Mouse (Mus musculus): ENCODE measurements around the gene Slc26a11. TPM values are rescaled to one million over a fixed set of nuclear protein-coding genes. Genes with fewer than 3 reads are reported as not detected.

The Slc26a11 gene
- polyA plus RNA-seq, 1 experiment from 2014 or later = 2.3 TPM

GRCm38 (mm10) chr11:119352113-119352512 is 3.2 kb upstream of the Slc26a11 start:
- ATAC-seq (ENCODE audit: low read depth) = no peak
- Histone ChIP-seq H3K9ac (ENCODE audit: low read depth, low read length) (no peak overlapping the region), H3K4me3 (ENCODE audit: low read depth, low read length) (no peak overlapping the region), H3K4me2 (ENCODE audit: low read depth, low read length) (no peak overlapping the region), H3K36me3 (ENCODE audit: control insufficient read depth, insufficient read depth) (no peaks in the 10 kb centered on the region), H3K4me1 (ENCODE audit: control insufficient read depth, low read depth, low read length) (peaks cover 16% of the 10 kb centered on the region), H3K27ac (ENCODE audit: low read length) (no peak overlapping the region), H3K27me3 (ENCODE audit: control insufficient read depth, insufficient read depth, low read depth, low read length) (peaks cover 3% of the 10 kb centered on the region; the same call in 1 of the 2 replicates), H3K9me3 (replicated peaks; ENCODE audit: control insufficient read depth, low read length) (no peaks in the 10 kb centered on the region)
- 27% methylated on average over 7 of the region's 7 CpGs for WGBS (ENCODE audit: insufficient replicate concordance)

- 59% methylated on average over 4 of the region's 4 CpGs for WGBS (ENCODE audit: insufficient replicate concordance)
- no peak overlapping the region for H3K9ac ChIP-seq (ENCODE audit: low read depth, low read length)
- peaks cover 3% of the 10 kb centered on the region; the same call in 1 of the 2 replicates for H3K27me3 ChIP-seq (ENCODE audit: control insufficient read depth, insufficient read depth, low read depth, low read length)
- no peak overlapping the region for H3K27ac ChIP-seq (ENCODE audit: low read length)
- no peaks in the 10 kb centered on the region for H3K36me3 ChIP-seq (ENCODE audit: control insufficient read depth, insufficient read depth)
- peaks cover 16% of the 10 kb centered on the region for H3K4me1 ChIP-seq (ENCODE audit: control insufficient read depth, low read depth, low read length)
- no peak overlapping the region for H3K4me3 ChIP-seq (ENCODE audit: low read depth, low read length)
- no peak for ATAC-seq (ENCODE audit: low read depth)
- H3K9me3 ChIP-seq (replicated peaks; ENCODE audit: control insufficient read depth, low read length) = no peaks in the 10 kb centered on the region
- H3K4me2 ChIP-seq (ENCODE audit: low read depth, low read length) = no peak overlapping the region
These were observed 1.4 kb upstream of the Slc26a11 start for GRCm38 (mm10) chr11:119353946-119354345.

GRCm38 (mm10) chr11:119354798-119355442 is 437 bp upstream of the Slc26a11 start:
- Histone ChIP-seq H3K9ac (ENCODE audit: low read depth, low read length) (peak overlapping the region; percentile 68), H3K27ac (ENCODE audit: low read length) (peak overlapping the region; percentile 71), H3K4me1 (ENCODE audit: control insufficient read depth, low read depth, low read length) (peaks cover 16% of the 10 kb centered on the region), H3K4me2 (ENCODE audit: low read depth, low read length) (peak overlapping the region; percentile 76), H3K4me3 (ENCODE audit: low read depth, low read length) (peak overlapping the region; percentile 71), H3K36me3 (ENCODE audit: control insufficient read depth, insufficient read depth) (no peaks in the 10 kb centered on the region), H3K9me3 (replicated peaks; ENCODE audit: control insufficient read depth, low read length) (no peaks in the 10 kb centered on the region), H3K27me3 (ENCODE audit: control insufficient read depth, insufficient read depth, low read depth, low read length) (peaks cover 3% of the 10 kb centered on the region; the same call in 1 of the 2 replicates)
- 1% methylated on average over 23 of the region's 23 CpGs for WGBS (ENCODE audit: insufficient replicate concordance)
- ATAC-seq (ENCODE audit: low read depth) = peak; percentile 66

GRCm38 (mm10) chr11:119359089-119359488 is 3.7 kb downstream of the Slc26a11 start:
- Histone ChIP-seq H3K36me3 (ENCODE audit: control insufficient read depth, insufficient read depth) (no peaks in the 10 kb centered on the region), H3K9me3 (replicated peaks; ENCODE audit: control insufficient read depth, low read length) (no peaks in the 10 kb centered on the region), H3K4me1 (ENCODE audit: control insufficient read depth, low read depth, low read length) (peaks cover 13% of the 10 kb centered on the region), H3K27ac (ENCODE audit: low read length) (no peak overlapping the region), H3K9ac (ENCODE audit: low read depth, low read length) (no peak overlapping the region), H3K27me3 (ENCODE audit: control insufficient read depth, insufficient read depth, low read depth, low read length) (no peaks in the 10 kb centered on the region), H3K4me3 (ENCODE audit: low read depth, low read length) (no peak overlapping the region), H3K4me2 (ENCODE audit: low read depth, low read length) (no peak overlapping the region)
- 76% methylated on average over 10 of the region's 10 CpGs for WGBS (ENCODE audit: insufficient replicate concordance)
- ATAC-seq (ENCODE audit: low read depth) = no peak

GRCm38 (mm10) chr11:119362769-119363533 is 7.6 kb downstream of the Slc26a11 start:
- WGBS (ENCODE audit: insufficient replicate concordance) = 31% methylated on average over 11 of the region's 11 CpGs
- H3K4me1 ChIP-seq (ENCODE audit: control insufficient read depth, low read depth, low read length) = no peaks in the 10 kb centered on the region
- H3K9me3 ChIP-seq (replicated peaks; ENCODE audit: control insufficient read depth, low read length) = no peaks in the 10 kb centered on the region
- no peak overlapping the region for H3K4me3 ChIP-seq (ENCODE audit: low read depth, low read length)
- no peak overlapping the region for H3K4me2 ChIP-seq (ENCODE audit: low read depth, low read length)
- no peak for ATAC-seq (ENCODE audit: low read depth)
- no peaks in the 10 kb centered on the region for H3K36me3 ChIP-seq (ENCODE audit: control insufficient read depth, insufficient read depth)
- no peaks in the 10 kb centered on the region for H3K27me3 ChIP-seq (ENCODE audit: control insufficient read depth, insufficient read depth, low read depth, low read length)
- no peak overlapping the region for H3K9ac ChIP-seq (ENCODE audit: low read depth, low read length)
- no peak overlapping the region for H3K27ac ChIP-seq (ENCODE audit: low read length)

DNA sequence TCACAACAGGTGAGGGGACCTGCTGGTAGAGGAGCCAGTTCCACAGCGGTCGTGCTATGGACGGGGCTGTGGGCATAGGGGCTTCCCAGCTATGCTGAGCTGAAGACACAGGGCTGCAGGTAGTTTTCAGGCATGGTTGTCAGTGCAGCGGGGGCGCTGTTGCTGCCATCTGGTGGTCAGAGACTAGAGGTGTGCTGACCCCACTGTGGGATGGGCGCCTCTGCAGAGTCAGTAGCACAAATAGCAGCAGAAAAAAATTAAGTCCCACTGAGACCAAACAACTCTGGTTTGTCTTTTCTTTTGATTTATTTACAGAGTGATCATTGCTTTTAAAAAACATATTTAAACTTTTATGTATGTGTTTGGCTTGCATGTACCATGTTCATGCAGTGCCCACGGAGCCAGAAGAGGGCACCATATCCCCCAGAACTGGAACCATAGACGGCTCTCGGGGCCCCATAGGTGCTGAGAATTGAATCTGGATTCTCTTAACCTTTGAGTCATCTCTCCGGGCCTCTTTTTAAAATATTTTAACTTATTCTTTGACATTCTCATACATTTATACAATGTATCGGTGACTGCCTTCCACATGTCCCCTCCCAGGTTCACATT is 8.3 kb downstream of the Slc26a11 start:
- Histone ChIP-seq H3K36me3 (ENCODE audit: control insufficient read depth, insufficient read depth) (no peaks in the 10 kb centered on the region), H3K9me3 (replicated peaks; ENCODE audit: control insufficient read depth, low read length) (no peaks in the 10 kb centered on the region), H3K27ac (ENCODE audit: low read length) (no peak overlapping the region), H3K27me3 (ENCODE audit: control insufficient read depth, insufficient read depth, low read depth, low read length) (no peaks in the 10 kb centered on the region), H3K4me2 (ENCODE audit: low read depth, low read length) (no peak overlapping the region), H3K4me1 (ENCODE audit: control insufficient read depth, low read depth, low read length) (no peaks in the 10 kb centered on the region), H3K9ac (ENCODE audit: low read depth, low read length) (no peak overlapping the region), H3K4me3 (ENCODE audit: low read depth, low read length) (no peak overlapping the region)
- WGBS (ENCODE audit: insufficient replicate concordance) = 23% methylated on average over 11 of the region's 11 CpGs
- 0 out of 2 replicates have a peak, but pooled peaks have one; percentile 45 for ATAC-seq (ENCODE audit: low read depth)

DNA sequence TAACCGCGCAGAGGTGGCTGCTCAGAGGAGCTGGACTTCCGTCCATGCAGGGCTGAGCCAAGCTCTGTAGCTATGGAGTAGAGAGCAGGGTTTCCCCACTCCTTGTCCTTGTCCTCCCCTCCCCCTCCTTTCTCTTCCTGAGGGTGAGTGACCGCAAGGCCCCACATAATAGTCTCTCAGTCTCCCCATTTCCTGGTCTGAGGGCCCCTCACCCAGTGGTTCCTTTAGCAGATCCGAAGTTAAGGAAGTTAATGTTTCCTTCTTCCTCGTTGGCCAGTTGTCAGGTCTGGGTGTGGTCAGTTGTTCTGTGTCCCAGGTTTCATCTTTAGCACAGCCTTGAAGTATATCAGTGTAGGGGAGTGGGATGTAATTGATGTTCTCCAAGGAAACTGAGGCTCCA is 20.1 kb downstream of the Slc26a11 start:
- no peaks in the 10 kb centered on the region for H3K36me3 ChIP-seq (ENCODE audit: control insufficient read depth, insufficient read depth)
- H3K4me2 ChIP-seq (ENCODE audit: low read depth, low read length) = no peak overlapping the region
- no peak overlapping the region for H3K9ac ChIP-seq (ENCODE audit: low read depth, low read length)
- H3K27ac ChIP-seq (ENCODE audit: low read length) = peak overlapping the region; percentile 37; the same call in 1 of the 2 replicates
- no peak overlapping the region for H3K4me3 ChIP-seq (ENCODE audit: low read depth, low read length)
- no peak for ATAC-seq (ENCODE audit: low read depth)
- no peaks in the 10 kb centered on the region for H3K9me3 ChIP-seq (replicated peaks; ENCODE audit: control insufficient read depth, low read length)
- H3K27me3 ChIP-seq (ENCODE audit: control insufficient read depth, insufficient read depth, low read depth, low read length) = no peaks in the 10 kb centered on the region
- H3K4me1 ChIP-seq (ENCODE audit: control insufficient read depth, low read depth, low read length) = no peaks in the 10 kb centered on the region; the same call in 1 of the 2 replicates
- WGBS (ENCODE audit: insufficient replicate concordance) = 30% methylated on average over 6 of the region's 6 CpGs

- Histone ChIP-seq H3K4me1 (ENCODE audit: control insufficient read depth, low read depth, low read length) (no peaks in the 10 kb centered on the region; the same call in 1 of the 2 replicates), H3K27me3 (ENCODE audit: control insufficient read depth, insufficient read depth, low read depth, low read length) (no peaks in the 10 kb centered on the region), H3K27ac (ENCODE audit: low read length) (peak overlapping the region; percentile 34; the same call in 1 of the 2 replicates), H3K36me3 (ENCODE audit: control insufficient read depth, insufficient read depth) (no peaks in the 10 kb centered on the region), H3K4me3 (ENCODE audit: low read depth, low read length) (no peak overlapping the region), H3K4me2 (ENCODE audit: low read depth, low read length) (no peak overlapping the region), H3K9me3 (replicated peaks; ENCODE audit: control insufficient read depth, low read length) (no peaks in the 10 kb centered on the region), H3K9ac (ENCODE audit: low read depth, low read length) (no peak overlapping the region)
- WGBS (ENCODE audit: insufficient replicate concordance) = 60% methylated on average over 11 of the region's 11 CpGs
- peak; percentile 7; the same call in 1 of the 2 replicates for ATAC-seq (ENCODE audit: low read depth)
These were observed 22.0 kb downstream of the Slc26a11 start for GRCm38 (mm10) chr11:119377326-119377725.
